Mouse (Mus musculus) heart, postnatal 0 days (tissue): Measurements from ENCODE around the gene Lkaaear1. TPM values are rescaled to one million over a fixed set of nuclear protein-coding genes. Genes with fewer than 3 reads are reported as not detected.

Experiments
- ATAC-seq: fragments of 200-750 bp; cut with Nextera tagmentation; 2 replicates; pipeline ENCODE4 v1.8.0; 2017; ENCODE audit warnings: low read depth, moderate number of reproducible peaks, moderate library complexity; ENCODE audit not compliant: insufficient read depth
- DNase-seq: peaks from one replicate; pipeline ENCODE4 v3.0.0-alpha.2; 2016; ENCODE audit warnings: low spot score
- H3K27ac ChIP-seq: fragments of 300-500 bp; sonication (generic); 2 replicates; pipeline ENCODE4 v1.5.1; 2014; ENCODE audit warnings: low read depth, mild to moderate bottlenecking
- H3K27me3 ChIP-seq: fragments of 300-500 bp; sonication (generic); 2 replicates; pipeline ENCODE4 v1.6.1; 2014; ENCODE audit warnings: low read length, mixed read lengths; ENCODE audit not compliant: control insufficient read depth, insufficient read depth
- H3K36me3 ChIP-seq: fragments of 300-500 bp; sonication (generic); replicated peaks from 2 replicates; pipeline ENCODE4 v1.6.1; 2014; ENCODE audit warnings: low read length, mixed read lengths; ENCODE audit not compliant: control insufficient read depth, insufficient read depth
- H3K4me1 ChIP-seq: fragments of 300-500 bp; sonication (generic); 2 replicates; pipeline ENCODE4 v1.6.1; 2014; ENCODE audit warnings: antibody characterized with exemption; ENCODE audit not compliant: control insufficient read depth, insufficient read depth
- H3K4me2 ChIP-seq: fragments of 300-500 bp; sonication (generic); 2 replicates; pipeline ENCODE4 v1.6.1; 2014; ENCODE audit warnings: low read depth, mild to moderate bottlenecking, low read length, moderate library complexity
- H3K4me3 ChIP-seq: fragments of 300-500 bp; sonication (generic); 2 replicates; pipeline ENCODE4 v1.5.1; 2014; ENCODE audit warnings: low read depth, low read length
- H3K9ac ChIP-seq: fragments of 300-500 bp; sonication (generic); replicated peaks from 2 replicates; pipeline ENCODE4 v1.6.1; 2014; ENCODE audit warnings: low read depth, low read length, mixed read lengths
- H3K9me3 ChIP-seq: fragments of 300-500 bp; sonication (generic); replicated peaks from 2 replicates; pipeline ENCODE4 v1.6.1; 2016; ENCODE audit warnings: low read length; ENCODE audit not compliant: control insufficient read depth
- CTCF ChIP-seq: IDR thresholded peaks from 2 replicates; pipeline ENCODE4 v1.5.1; 2016; ENCODE audit warnings: antibody characterized with exemption, control low read depth, low read depth
- EP300 ChIP-seq: IDR thresholded peaks from 2 replicates; pipeline ENCODE4 v1.6.1; 2016; ENCODE audit warnings: antibody characterized with exemption, low read depth
- WGBS: fragments of 180-500 bp; shearing (Covaris S2); extraction: QIAGEN DNeasy Blood & Tissue Kit; methylation state at CpG from one replicate; pipeline ENCODE4 v1.1.7; 2014; 5-methylcytosine and 5-hydroxymethylcytosine counted together
- polyA plus RNA-seq: library from polyadenylated mRNA; unstranded; fragments of >200 nt; fragmentation: Nextera tagmentation; extraction: Ambion mirVana; gene quantifications from 2 replicates; pipeline ENCODE4 v1.2.1, GENCODE M21; 2015
- total RNA-seq: library from RNA; depleted of rRNA; stranded (reverse); fragments of >200 nt; gene quantifications from 2 replicates; pipeline ENCODE4 v1.2.3, GENCODE M21; 2014; ENCODE audit warnings: low replicate concordance

Gene Lkaaear1
- total and polyA plus RNA-seq, 2 experiments from 2014 or later, result not detected

DNA sequence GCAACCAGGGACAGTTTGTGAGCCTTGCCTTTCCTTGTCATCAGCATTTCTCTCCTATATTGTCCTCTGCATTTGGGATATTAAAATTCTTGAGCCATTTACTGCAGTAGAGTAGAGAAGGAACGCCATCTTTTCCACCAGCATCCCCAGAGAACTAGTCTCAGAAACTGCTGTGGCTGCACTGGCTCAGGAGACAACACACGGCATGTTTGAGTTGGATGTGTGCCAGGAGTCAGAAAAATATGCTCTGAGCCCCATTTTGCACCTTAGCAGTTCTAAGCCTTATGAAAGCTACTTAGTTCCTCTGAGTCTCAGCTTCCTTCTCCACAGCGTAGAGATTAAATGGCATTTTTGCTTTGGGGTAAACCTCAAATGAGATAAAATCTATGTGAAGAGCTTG is 18.7 kb upstream of the Lkaaear1 start:
- no peaks in the 10 kb centered on the region for H3K36me3 ChIP-seq
- H3K4me1 ChIP-seq, result 0 out of 2 replicates have a peak, but pooled peaks cover 6% of the 10 kb centered on the region
- ATAC-seq, result no peak
- H3K4me3 ChIP-seq, result no peak overlapping the region
- H3K9ac ChIP-seq, result no peak overlapping the region
- TF ChIP-seq EP300 (no peak), CTCF (no peak)
- no peak overlapping the region for H3K27ac ChIP-seq
- WGBS, result 41% methylated on average over 3 of the region's 3 CpGs
- H3K27me3 ChIP-seq, result no peaks in the 10 kb centered on the region
- no peak overlapping the region for H3K4me2 ChIP-seq
- DNase-seq, result no peak
- H3K9me3 ChIP-seq, result no peaks in the 10 kb centered on the region

DNA sequence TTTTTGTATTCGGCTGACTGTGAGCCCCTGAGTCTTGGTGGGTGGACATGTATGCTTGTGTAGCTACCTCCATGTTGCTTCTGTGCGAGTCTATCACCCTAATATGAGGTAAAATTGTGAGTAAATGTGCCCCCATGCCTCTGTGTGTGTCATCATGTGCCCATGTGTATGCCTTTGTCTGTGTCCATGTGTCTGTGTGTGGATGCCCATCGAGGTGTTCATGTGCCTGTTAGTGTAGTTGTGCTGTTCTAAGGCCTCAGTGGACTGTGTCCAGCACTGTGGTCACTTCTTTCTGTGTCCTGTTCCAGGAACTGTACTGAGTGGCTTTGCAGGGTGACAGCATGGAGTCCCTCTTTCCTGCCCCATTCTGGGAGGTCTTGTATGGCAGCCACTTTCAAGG is 17.1 kb upstream of the Lkaaear1 start:
- Histone ChIP-seq H3K9ac (no peak overlapping the region), H3K27ac (no peak overlapping the region), H3K36me3 (no peaks in the 10 kb centered on the region), H3K9me3 (no peaks in the 10 kb centered on the region), H3K4me3 (no peak overlapping the region), H3K4me2 (peak overlapping the region; percentile 32; the same call in 1 of the 2 replicates), H3K4me1 (0 out of 2 replicates have a peak, but pooled peaks cover 6% of the 10 kb centered on the region), H3K27me3 (no peaks in the 10 kb centered on the region)
- ATAC-seq, result no peak
- WGBS, result 62% methylated on average over 3 of the region's 3 CpGs
- no peak for DNase-seq
- TF ChIP-seq EP300 (no peak), CTCF (no peak)

DNA sequence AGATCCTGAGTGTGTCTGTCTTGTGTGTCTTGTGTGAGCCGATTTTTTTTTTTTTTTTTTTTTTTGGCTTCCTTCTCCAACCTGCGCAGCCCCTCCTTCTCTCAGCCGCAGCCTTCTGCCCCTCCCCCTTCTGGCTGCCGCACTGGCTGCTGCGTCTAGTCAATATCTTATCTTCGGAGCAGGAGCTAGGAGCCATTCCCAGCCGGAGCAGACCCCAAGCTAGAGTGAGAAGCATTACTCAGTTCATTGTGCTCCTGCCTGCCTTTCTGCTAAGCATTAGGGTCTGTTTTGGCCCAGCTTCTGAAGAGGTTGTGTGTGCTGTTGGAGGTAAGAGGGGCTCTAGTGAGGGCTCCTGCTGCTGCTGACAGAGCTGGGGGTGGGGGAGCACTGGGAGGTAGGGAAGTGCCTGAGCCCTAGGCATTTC is 16.7 kb upstream of the Lkaaear1 start, which contains the start of gene Oprl1:
Gene Oprl1 (plus strand): TSS at position 114 of the 424 bp plus-strand sequence.
- ATAC-seq (no peak), DNase-seq (no peak)
- no peak within 1 kb of the TSS for H3K9ac ChIP-seq
- no peaks in the 10 kb centered on the region for H3K27me3 ChIP-seq
- H3K9me3 ChIP-seq, result no peaks in the 10 kb centered on the region
- TF ChIP-seq CTCF (no peak), EP300 (no peak)
- 0 out of 2 replicates have a peak, but pooled peaks cover 6% of the 10 kb centered on the region for H3K4me1 ChIP-seq
- H3K36me3 ChIP-seq, result no peaks in the 10 kb centered on the region
- no peak within 1 kb of the TSS for H3K27ac ChIP-seq
- 0% methylated on average over 7 of the region's 7 CpGs for WGBS
- no peak within 1 kb of the TSS for H3K4me3 ChIP-seq
- peak within 1 kb of the TSS; percentile 32 for H3K4me2 ChIP-seq

DNA sequence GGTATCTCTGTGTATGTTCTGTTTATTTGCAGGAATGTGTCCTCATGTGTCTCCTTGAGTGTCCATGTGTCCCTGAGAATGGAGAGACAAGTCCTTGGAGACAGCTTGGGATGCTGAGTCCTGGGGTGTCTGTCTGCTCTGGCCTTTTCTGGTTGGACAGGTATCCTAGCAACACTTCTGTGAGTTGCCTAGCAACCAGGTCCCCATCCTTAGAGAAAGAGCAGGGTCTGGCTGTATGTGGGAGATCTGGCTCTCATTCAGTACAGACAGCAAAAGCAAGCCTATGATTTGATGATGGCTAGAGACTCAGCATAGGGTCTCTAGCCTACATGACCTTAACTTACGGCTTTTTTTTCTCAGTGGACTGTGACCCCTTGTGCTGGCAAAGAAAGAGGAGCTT is 15.5 kb upstream of the Lkaaear1 start:
- Histone ChIP-seq H3K4me2 (no peak overlapping the region), H3K36me3 (no peaks in the 10 kb centered on the region), H3K9me3 (no peaks in the 10 kb centered on the region), H3K27me3 (no peaks in the 10 kb centered on the region), H3K4me1 (0 out of 2 replicates have a peak, but pooled peaks cover 6% of the 10 kb centered on the region), H3K4me3 (no peak overlapping the region), H3K27ac (no peak overlapping the region), H3K9ac (no peak overlapping the region)
- TF ChIP-seq EP300 (no peak), CTCF (no peak)
- DNase-seq, result no peak
- WGBS, result 83% methylated on average over 1 of the region's 1 CpGs
- no peak for ATAC-seq

DNA sequence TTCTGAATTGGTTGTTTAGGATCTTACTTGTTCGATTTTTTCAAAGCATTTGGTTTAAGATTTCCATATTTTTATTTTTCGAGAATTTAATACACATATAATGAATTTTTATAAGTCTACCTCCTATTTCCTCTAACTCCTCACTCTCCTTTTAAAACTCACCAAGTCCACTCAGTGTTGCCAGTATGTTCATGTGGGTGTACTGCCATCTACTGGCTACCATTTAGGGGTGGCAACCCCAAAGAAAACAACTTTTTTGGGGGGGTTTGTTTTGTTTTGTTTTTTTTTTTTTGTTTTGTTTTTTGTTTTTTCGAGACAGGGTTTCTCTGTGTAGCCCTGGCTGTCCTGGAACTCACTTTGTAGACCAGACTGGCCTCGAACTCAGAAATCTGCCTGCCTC is 8.4 kb upstream of the Lkaaear1 start:
- DNase-seq (no peak), ATAC-seq (no peak)
- Histone ChIP-seq H3K9ac (no peak overlapping the region), H3K27me3 (peaks cover 6% of the 10 kb centered on the region; the same call in 1 of the 2 replicates), H3K9me3 (no peaks in the 10 kb centered on the region), H3K4me3 (no peak overlapping the region), H3K27ac (no peak overlapping the region), H3K4me2 (no peak overlapping the region), H3K4me1 (no peaks in the 10 kb centered on the region), H3K36me3 (no peaks in the 10 kb centered on the region)
- WGBS, result 18% methylated on average over 3 of the region's 4 CpGs
- no peak for TF ChIP-seq EP300
- TF ChIP-seq CTCF, result peak; percentile 60
